Mouse (Mus musculus) liver, postnatal 0 days (tissue): ENCODE results near the gene Fzr1.

ENCODE experiments used
- CTCF ChIP-seq: sonication (generic); IDR thresholded peaks from 2 replicates; pipeline ENCODE4 v1.5.1; 2016; ENCODE audit warnings: antibody characterized with exemption, low read depth
- EP300 ChIP-seq: IDR thresholded peaks from 2 replicates; pipeline ENCODE4 v1.6.1; 2016; ENCODE audit warnings: antibody characterized with exemption, low read depth, mild to moderate bottlenecking

DNA sequence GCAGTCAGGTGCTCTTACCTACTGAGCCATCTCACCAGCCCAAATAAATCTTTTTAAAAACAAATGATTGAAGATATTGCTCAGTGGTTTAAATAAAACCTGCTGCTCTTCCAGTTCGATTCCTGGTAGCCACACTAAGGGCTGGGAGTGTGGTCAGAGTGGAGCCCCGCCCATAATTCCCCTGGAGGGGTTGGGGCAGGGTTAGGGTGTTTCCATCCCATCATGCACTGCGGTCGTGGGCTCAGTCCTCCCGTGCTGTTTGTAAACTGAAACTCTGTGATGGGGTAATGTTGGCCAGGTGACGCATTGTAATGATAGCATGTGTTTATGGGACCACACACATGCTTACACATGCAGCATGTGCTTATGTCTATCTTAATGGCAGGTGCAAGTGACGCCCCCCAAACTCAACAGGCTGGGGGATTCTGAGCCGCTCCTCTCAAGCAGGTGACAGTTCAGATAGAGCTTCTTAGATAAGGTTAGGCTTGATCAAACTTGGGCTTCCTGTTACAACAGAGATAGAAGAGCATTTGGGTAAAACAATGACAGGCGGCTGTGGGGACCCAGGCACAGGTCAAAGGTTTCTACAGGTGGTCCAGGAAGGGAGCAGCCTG is 26.5 kb downstream of the Fzr1 start:
- TF ChIP-seq CTCF (no peak), EP300 (0 out of 2 replicates have a peak, but pooled peaks have one; percentile 10)
